11 mouse cellular contexts compared by ENCODE assay signal in genomic region chr6:82892540-82892939, GRCm38 (mm10). TPM values are rescaled to one million over a fixed set of nuclear protein-coding genes. Genes with fewer than 3 reads are reported as not detected.
DNase-seq lines count a peak whose midpoint lies in the region; ATAC-seq lines count a peak whose summit lies in the region.
"Had no signal": no experiment of that assay in that cellular context is flagged by ENCODE, and none has a peak within 500 bp of the region (broad histone marks: within the 10 kb centered on the region; RNA-seq: fewer than 3 reads in every experiment).

No protein-coding gene starts in this region.

- WGBS in heart, embryonic 10.5 days: 76% methylated on average over 2 of the region's 2 CpGs
- 75% methylated on average over 2 of the region's 2 CpGs for WGBS in forebrain, embryonic 11.5 days

- H3K27ac ChIP-seq in heart, embryonic 10.5 days: no peak overlapping the region; the same call in 1 of the 2 replicates
- H3K27ac ChIP-seq in forebrain, embryonic 11.5 days (ENCODE audit: low read depth, low read length): no peak overlapping the region
- H3K27ac ChIP-seq: liver, embryonic 15.5 days had no signal

- ATAC-seq in forebrain, embryonic 11.5 days (replicated peaks; ENCODE audit: low FRiP score): no peak

- H3K9ac ChIP-seq in forebrain, embryonic 11.5 days (ENCODE audit: low read length): no peak overlapping the region
- H3K9ac ChIP-seq: liver, embryonic 15.5 days had no signal

- H3K4me1 ChIP-seq in heart, embryonic 10.5 days: peaks cover 16% of the 10 kb centered on the region
- H3K4me1 ChIP-seq in forebrain, embryonic 11.5 days (replicated peaks; ENCODE audit: control insufficient read depth, insufficient read depth, low read length): no peaks in the 10 kb centered on the region
- H3K4me1 ChIP-seq: liver, embryonic 15.5 days had no signal

- intact Hi-C loops in heart, postnatal 14 days (cut with DNase I): no loop called here

- H3K36me3 ChIP-seq in heart, embryonic 10.5 days: no peaks in the 10 kb centered on the region
- H3K36me3 ChIP-seq in forebrain, embryonic 11.5 days (ENCODE audit: control insufficient read depth, insufficient read depth, low read length): no peaks in the 10 kb centered on the region
- H3K36me3 ChIP-seq: liver, embryonic 15.5 days had no signal

- DNase-seq in heart, postnatal 14 days: peak; percentile 30 to 35
- no peak for DNase-seq in heart, embryonic 10.5 days (ENCODE audit: low spot score)
- DNase-seq in 416B (ENCODE audit: low read depth) (peak; percentile 68), NIH3T3 (ENCODE audit: low read depth) (peak; percentile 72)
- DNase-seq in kidney, postnatal 4 days: peak; percentile 63 to 69
- DNase-seq in right cerebral cortex, postnatal 14 days: no peak
- no peak for DNase-seq in left cerebral cortex, adult 9 months (ENCODE audit: low spot score in 2 of 2)
- no peak for DNase-seq in forebrain, embryonic 11.5 days (ENCODE audit: low spot score)
- DNase-seq: right cerebral cortex, adult 18-20 months had no signal

- 0 out of 2 replicates have a peak, but pooled peaks cover 5% of the 10 kb centered on the region for H3K27me3 ChIP-seq in heart, embryonic 10.5 days (ENCODE audit: insufficient read depth, poor library complexity, severe bottlenecking)
- no peaks in the 10 kb centered on the region for H3K27me3 ChIP-seq in forebrain, embryonic 11.5 days (ENCODE audit: control insufficient read depth, insufficient read depth, low read length)
- H3K27me3 ChIP-seq: liver, embryonic 15.5 days had no signal

- H3K4me3 ChIP-seq in heart, embryonic 10.5 days: no peak overlapping the region
- no peak overlapping the region for H3K4me3 ChIP-seq in forebrain, embryonic 11.5 days (ENCODE audit: low read depth, low read length)
- H3K4me3 ChIP-seq: liver, embryonic 15.5 days had no signal

- no peak overlapping the region for H3K4me2 ChIP-seq in forebrain, embryonic 11.5 days (ENCODE audit: low read depth, low read length, severe bottlenecking)
- H3K4me2 ChIP-seq: liver, embryonic 15.5 days had no signal

- no peaks in the 10 kb centered on the region for H3K9me3 ChIP-seq in heart, embryonic 10.5 days
- no peaks in the 10 kb centered on the region for H3K9me3 ChIP-seq in forebrain, embryonic 11.5 days (ENCODE audit: control insufficient read depth, low read length)
- H3K9me3 ChIP-seq: liver, embryonic 15.5 days had no signal

RNA-seq across cellular contexts. Expression of gene Sema4f, which starts 47.0 kb away (rescaled TPM):
- total RNA-seq in heart, postnatal 14 days (2021): under 1 TPM; 0.29 to 0.33 TPM
- polyA plus RNA-seq in heart, embryonic 10.5 days (2016; fragmentation: Nextera tagmentation; extraction: Ambion mirVana): 0.09 and 0.30 TPM in 2 replicates
- 2.0 and 2.2 TPM in 2 replicates for polyA plus RNA-seq in forebrain, embryonic 11.5 days (2014; fragmentation: Nextera tagmentation; extraction: Ambion mirVana)
- polyA plus RNA-seq: heart, embryonic 14.5 days had no signal

RNA-seq across cellular contexts. Expression of gene M1ap, which starts 54.2 kb away (rescaled TPM):
- total RNA-seq in heart, postnatal 14 days (2021): under 1 TPM in 1 of 2 experiments, not detected in 1; 0.14 TPM
- 0.34 and 0.87 TPM in 2 replicates for polyA plus RNA-seq in heart, embryonic 10.5 days (2016; fragmentation: Nextera tagmentation; extraction: Ambion mirVana)
- 0.35 and 0.39 TPM in 2 replicates for polyA plus RNA-seq in forebrain, embryonic 11.5 days (2014; fragmentation: Nextera tagmentation; extraction: Ambion mirVana)

Comparison
In these comparisons a context has a peak if more than half of its experiments do, and no peak if none do; other contexts are left out.
1. DNase-seq: peak in heart, postnatal 14 days (2 of 2), 416B (single experiment), NIH3T3 (single experiment) and kidney, postnatal 4 days (2 of 2); none in heart, embryonic 10.5 days (single experiment), right cerebral cortex, postnatal 14 days (single experiment), left cerebral cortex, adult 9 months (0 of 2) and forebrain, embryonic 11.5 days (single experiment).